11 mouse cellular contexts compared by ENCODE assay signal in the genomic region with DNA sequence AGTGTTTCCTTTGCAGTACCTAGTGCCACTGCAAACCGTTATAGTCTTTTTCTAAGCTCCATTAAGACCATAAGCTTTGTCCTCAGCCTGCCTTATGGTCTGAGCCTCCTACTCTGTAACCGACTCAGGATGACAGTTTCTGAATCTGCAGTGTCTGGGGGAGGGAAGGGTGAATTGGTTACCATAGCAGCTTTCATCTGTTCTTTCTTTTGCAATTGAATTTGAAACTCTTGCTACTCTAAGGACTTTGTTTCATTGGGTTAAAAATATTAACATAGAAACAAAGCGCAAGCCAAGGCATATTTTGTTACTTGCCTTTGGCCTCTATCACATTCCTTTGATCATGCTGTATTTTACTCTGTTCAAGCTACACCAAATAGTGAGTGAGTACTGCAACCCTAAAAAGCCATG. TPM values are rescaled to one million over a fixed set of nuclear protein-coding genes. Genes with fewer than 3 reads are reported as not detected.
A peak's percentile ranks its signal among the peaks of the same experiment; 100 is the strongest.
DNase-seq lines count a peak whose midpoint lies in the region; ATAC-seq and TF ChIP-seq lines count a peak whose summit lies in the region.
"Had no signal": no experiment of that assay in that cellular context is flagged by ENCODE, and none has a peak within 500 bp of the region (broad histone marks: within the 10 kb centered on the region; RNA-seq: fewer than 3 reads in every experiment).

No protein-coding gene starts in this region.

- 0 out of 2 replicates have a peak, but pooled peaks cover 2% of the 10 kb centered on the region for H3K4me1 ChIP-seq in forebrain, postnatal 0 days (ENCODE audit: insufficient read depth)
- H3K4me1 ChIP-seq in forebrain, embryonic 12.5 days = peaks cover 22% of the 10 kb centered on the region
- peaks cover 2% of the 10 kb centered on the region; the same call in 1 of the 2 replicates for H3K4me1 ChIP-seq in kidney, postnatal 0 days (replicated peaks; ENCODE audit: insufficient read depth, low read length)
- H3K4me1 ChIP-seq in kidney, embryonic 16.5 days (ENCODE audit: insufficient read depth, low read length) = peaks cover 12% of the 10 kb centered on the region

- no peak overlapping the region for H3K4me3 ChIP-seq in forebrain, postnatal 0 days (ENCODE audit: low read depth, low read length)
- no peak overlapping the region for H3K4me3 ChIP-seq in forebrain, embryonic 12.5 days (replicated peaks)
- no peak overlapping the region for H3K4me3 ChIP-seq in kidney, postnatal 0 days (replicated peaks; ENCODE audit: low read depth, low read length)
- H3K4me3 ChIP-seq in kidney, embryonic 16.5 days (ENCODE audit: low read length) = no peak overlapping the region
- H3K4me3 ChIP-seq: embryonic facial prominence, embryonic 12.5 days had no signal

- peak overlapping the region; percentile 54; the same call in 1 of the 2 replicates for H3K27ac ChIP-seq in forebrain, postnatal 0 days (ENCODE audit: low read depth, low read length)
- H3K27ac ChIP-seq in forebrain, embryonic 12.5 days = no peak overlapping the region
- 0 out of 2 replicates have a peak overlapping the region, but pooled peaks have one; percentile 8 for H3K27ac ChIP-seq in kidney, postnatal 0 days
- H3K27ac ChIP-seq in kidney, embryonic 16.5 days (ENCODE audit: low read length) = no peak overlapping the region; the same call in 1 of the 2 replicates
- H3K27ac ChIP-seq: embryonic facial prominence, embryonic 12.5 days; liver, embryonic 14.5 days had no signal

- no peaks in the 10 kb centered on the region for H3K27me3 ChIP-seq in forebrain, postnatal 0 days (ENCODE audit: insufficient read depth, low read length)
- no peaks in the 10 kb centered on the region for H3K27me3 ChIP-seq in forebrain, embryonic 12.5 days
- no peaks in the 10 kb centered on the region for H3K27me3 ChIP-seq in kidney, postnatal 0 days (ENCODE audit: insufficient read depth, low read length)
- H3K27me3 ChIP-seq in kidney, embryonic 16.5 days (ENCODE audit: insufficient read depth, low read length) = no peaks in the 10 kb centered on the region
- H3K27me3 ChIP-seq: embryonic facial prominence, embryonic 12.5 days had no signal

- DNase-seq in forebrain, postnatal 0 days = peak; percentile 22
- DNase-seq in kidney, postnatal 0 days (ENCODE audit: low spot score) = no peak
- peak; percentile 43 for DNase-seq in right cerebral cortex, adult 18-20 months
- DNase-seq in right cerebral cortex, postnatal 4 days = no peak
- DNase-seq in telencephalon, adult 2 months (ENCODE audit: low read depth, low spot score) = peak; percentile 66
- DNase-seq in urinary bladder, postnatal 36 days (ENCODE audit: low spot score in 2 of 2) = no peak

- H3K4me2 ChIP-seq in forebrain, postnatal 0 days (ENCODE audit: low read depth) = no peak overlapping the region
- H3K4me2 ChIP-seq in forebrain, embryonic 12.5 days = no peak overlapping the region
- H3K4me2 ChIP-seq in kidney, postnatal 0 days (ENCODE audit: low read length) = no peak overlapping the region
- no peak overlapping the region for H3K4me2 ChIP-seq in kidney, embryonic 16.5 days (replicated peaks; ENCODE audit: low read depth, low read length)
- H3K4me2 ChIP-seq: embryonic facial prominence, embryonic 12.5 days had no signal

- H3K36me3 ChIP-seq in forebrain, postnatal 0 days (ENCODE audit: insufficient read depth) = peaks cover 6% of the 10 kb centered on the region; the same call in 1 of the 2 replicates
- H3K36me3 ChIP-seq in forebrain, embryonic 12.5 days (replicated peaks) = peaks cover 16% of the 10 kb centered on the region
- 0 out of 2 replicates have a peak, but pooled peaks cover 4% of the 10 kb centered on the region for H3K36me3 ChIP-seq in kidney, postnatal 0 days (ENCODE audit: insufficient read depth, low read length)
- H3K36me3 ChIP-seq in kidney, embryonic 16.5 days (ENCODE audit: insufficient read depth, low read length) = no peaks in the 10 kb centered on the region; the same call in none of the 2 replicates

- no peaks in the 10 kb centered on the region for H3K9me3 ChIP-seq in forebrain, postnatal 0 days (ENCODE audit: low read length)
- no peaks in the 10 kb centered on the region for H3K9me3 ChIP-seq in forebrain, embryonic 12.5 days
- no peaks in the 10 kb centered on the region for H3K9me3 ChIP-seq in kidney, postnatal 0 days (replicated peaks; ENCODE audit: low read length)
- H3K9me3 ChIP-seq in kidney, embryonic 16.5 days (ENCODE audit: low read length) = no peaks in the 10 kb centered on the region
- H3K9me3 ChIP-seq: embryonic facial prominence, embryonic 12.5 days; G1E had no signal

- peak; percentile 55; the same call in 1 of the 2 replicates for ATAC-seq in forebrain, postnatal 0 days
- ATAC-seq in forebrain, embryonic 12.5 days (ENCODE audit: low FRiP score) = no peak
- peak; percentile 15; the same call in 1 of the 2 replicates for ATAC-seq in kidney, postnatal 0 days (replicated peaks; ENCODE audit: low FRiP score, low read depth)
- ATAC-seq in kidney, embryonic 16.5 days (ENCODE audit: low FRiP score, low TSS enrichment) = no peak

- WGBS in forebrain, postnatal 0 days = 36% methylated on average over 3 of the region's 3 CpGs
- WGBS in forebrain, embryonic 12.5 days = 63% methylated on average over 3 of the region's 3 CpGs
- WGBS in kidney, postnatal 0 days = 38% methylated on average over 3 of the region's 3 CpGs
- 41% methylated on average over 3 of the region's 3 CpGs for WGBS in kidney, embryonic 16.5 days

- no peak for TF ChIP-seq CTCF in forebrain, postnatal 0 days (IDR thresholded peaks at IDR 0.05; ENCODE audit: low read depth)
- no peak for TF ChIP-seq CTCF in kidney, postnatal 0 days (IDR thresholded peaks at IDR 0.05; ENCODE audit: low read depth)

- no peak overlapping the region for H3K9ac ChIP-seq in forebrain, postnatal 0 days
- no peak overlapping the region for H3K9ac ChIP-seq in forebrain, embryonic 12.5 days
- no peak overlapping the region for H3K9ac ChIP-seq in kidney, postnatal 0 days (ENCODE audit: low read depth, low read length)
- H3K9ac ChIP-seq in kidney, embryonic 16.5 days (replicated peaks; ENCODE audit: low read length) = no peak overlapping the region
- H3K9ac ChIP-seq: embryonic facial prominence, embryonic 12.5 days; liver, embryonic 14.5 days had no signal

RNA-seq across cellular contexts. Expression of gene Rcor1, which starts 49.6 kb away (rescaled TPM):
- 14.0 and 16.2 TPM in 2 replicates for total RNA-seq in forebrain, postnatal 0 days (2014; rRNA removed)
- 3.2 and 4.3 TPM in 2 replicates for polyA plus RNA-seq in forebrain, postnatal 0 days (2015; fragmentation: Nextera tagmentation; extraction: Ambion mirVana)
- 10.1 and 10.7 TPM in 2 replicates for polyA plus RNA-seq in forebrain, embryonic 12.5 days (2016; fragmentation: Nextera tagmentation; extraction: Ambion mirVana)
- polyA plus RNA-seq in kidney, postnatal 0 days (2015; fragmentation: Nextera tagmentation; extraction: Ambion mirVana) = 9.9 and 10.1 TPM in 2 replicates
- polyA plus RNA-seq in kidney, embryonic 16.5 days (2015; fragmentation: Nextera tagmentation; extraction: Ambion mirVana) = 9.7 and 9.8 TPM in 2 replicates

Comparison
In these comparisons a context has a peak if more than half of its experiments do, and no peak if none do; other contexts are left out.
1. ATAC-seq: peak in forebrain, postnatal 0 days (single experiment) and kidney, postnatal 0 days (single experiment); none in forebrain, embryonic 12.5 days (single experiment) and kidney, embryonic 16.5 days (single experiment).
2. DNase-seq: peak in forebrain, postnatal 0 days (single experiment), right cerebral cortex, adult 18-20 months (single experiment) and telencephalon, adult 2 months (single experiment); none in kidney, postnatal 0 days (single experiment), right cerebral cortex, postnatal 4 days (single experiment) and urinary bladder, postnatal 36 days (0 of 2).
3. H3K27ac ChIP-seq: peak in forebrain, postnatal 0 days (single experiment) and kidney, postnatal 0 days (single experiment); none in forebrain, embryonic 12.5 days (single experiment) and kidney, embryonic 16.5 days (single experiment).